Mouse (Mus musculus) left cerebral cortex, postnatal 36 days (tissue): ENCODE data around the gene Wfdc1. TPM values are rescaled to one million over a fixed set of nuclear protein-coding genes. Genes with fewer than 3 reads are reported as not detected.

Experiments used
- DNase-seq, 2 experiments: peaks; one replicate each; pipeline ENCODE4 v3.0.0; 2021 to 2022; ENCODE audit warnings: low spot score in 2 of 2, mixed read lengths in 1 of 2
- intact Hi-C: fragments of 180-260 bp; cut with DNase I; formaldehyde crosslinking; loops from one replicate; pipeline ENCODE4 v1.15.1; 2025
- total RNA-seq, 2 experiments: library from RNA; stranded (reverse); gene quantifications; 2 replicates each; pipeline ENCODE4 v1.2.3; 2021

Gene Wfdc1
- total RNA-seq, result 10 to 100 TPM in 1 of 2 experiments, 1 to 10 TPM in 1; 7.3 to 10.7 TPM

DNA sequence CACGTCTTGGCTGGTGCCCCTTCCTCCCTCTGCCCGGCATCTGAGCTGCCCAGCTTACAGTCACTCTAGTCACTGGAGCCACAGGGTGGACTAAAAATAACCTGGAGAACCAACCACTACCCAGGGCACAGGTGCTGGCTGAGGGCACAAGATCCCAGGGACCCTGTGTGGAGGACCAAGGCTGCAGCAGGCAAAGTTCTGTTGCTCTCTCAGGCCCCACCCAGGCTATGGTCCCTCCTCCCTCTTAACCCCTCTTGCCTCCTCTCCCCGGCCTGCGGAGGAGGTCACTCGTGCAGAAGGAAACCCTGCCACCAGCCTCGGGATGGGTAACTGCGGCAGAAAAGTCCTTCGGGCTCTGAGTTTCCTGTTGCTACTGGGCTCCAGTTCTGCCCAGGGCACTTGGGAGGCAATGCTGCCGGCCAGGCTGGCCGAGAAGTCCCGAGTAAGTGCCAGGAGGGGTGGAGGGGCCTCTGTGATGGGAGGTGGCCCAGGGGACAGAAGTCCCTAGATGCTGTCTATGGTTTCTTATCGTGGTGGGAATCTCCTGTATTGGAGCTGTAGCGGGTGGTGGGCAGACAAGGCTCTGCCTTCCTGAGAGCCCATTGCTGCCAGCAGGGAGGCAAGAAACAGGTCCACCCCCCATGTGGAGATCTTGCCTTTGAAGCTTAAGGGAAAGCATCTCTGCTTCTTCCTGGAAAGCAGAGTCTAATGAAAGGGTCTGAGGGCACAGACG lies at the start of gene Wfdc1:
TSS of gene Wfdc1 (plus strand) at position 147 of the 733 bp plus-strand sequence.
- intact Hi-C loops, result no loop called here
- DNase-seq, result no peak

- no peak for DNase-seq
- intact Hi-C loops, result no loop called here
These were observed 49.4 kb upstream of the Wfdc1 start for GRCm38 (mm10) chr8:119616811-119617210.

DNA sequence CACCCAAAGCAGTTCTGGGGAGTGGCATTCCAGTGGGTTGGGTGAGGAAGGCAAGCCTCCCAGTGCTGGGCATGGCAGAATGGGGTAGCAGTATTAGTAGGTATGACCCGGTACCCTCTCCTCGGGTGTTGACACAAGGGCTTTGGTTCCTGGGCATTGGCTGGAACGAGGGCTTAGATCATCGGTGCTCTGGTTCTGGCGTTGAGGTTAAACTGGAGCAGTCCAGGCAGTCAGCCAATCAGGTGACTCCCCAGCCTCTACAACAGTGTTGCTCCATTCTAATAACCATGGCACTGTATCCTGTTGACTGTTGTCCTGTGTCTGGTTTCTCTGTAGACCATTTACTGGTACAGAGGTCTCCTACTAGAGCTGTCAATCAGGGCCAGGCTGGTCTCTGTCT lies 48.6 kb upstream of the Wfdc1 start:
- intact Hi-C loops, result no loop called here
- no peak for DNase-seq

DNA sequence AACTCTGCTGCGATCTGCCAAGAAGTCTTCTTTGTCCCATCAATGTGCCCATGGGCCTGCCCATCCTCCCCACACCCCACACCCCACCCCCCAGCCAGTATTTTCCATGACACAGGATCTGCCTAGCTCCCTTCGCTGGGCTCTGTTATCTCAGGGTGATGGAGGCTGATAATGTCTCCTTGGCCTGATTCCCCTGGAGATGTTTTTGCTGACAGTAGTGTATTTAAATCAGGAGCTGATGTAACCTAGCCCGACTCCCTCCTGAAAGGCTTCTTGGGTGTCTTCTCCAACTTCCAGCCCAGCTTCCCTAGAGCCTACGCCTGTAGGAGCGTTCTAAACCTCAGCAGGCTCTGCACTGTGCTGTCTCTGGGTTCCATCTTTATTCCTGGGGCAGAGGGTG lies 47.3 kb upstream of the Wfdc1 start:
- intact Hi-C loops, result no loop called here
- DNase-seq, result no peak

DNA sequence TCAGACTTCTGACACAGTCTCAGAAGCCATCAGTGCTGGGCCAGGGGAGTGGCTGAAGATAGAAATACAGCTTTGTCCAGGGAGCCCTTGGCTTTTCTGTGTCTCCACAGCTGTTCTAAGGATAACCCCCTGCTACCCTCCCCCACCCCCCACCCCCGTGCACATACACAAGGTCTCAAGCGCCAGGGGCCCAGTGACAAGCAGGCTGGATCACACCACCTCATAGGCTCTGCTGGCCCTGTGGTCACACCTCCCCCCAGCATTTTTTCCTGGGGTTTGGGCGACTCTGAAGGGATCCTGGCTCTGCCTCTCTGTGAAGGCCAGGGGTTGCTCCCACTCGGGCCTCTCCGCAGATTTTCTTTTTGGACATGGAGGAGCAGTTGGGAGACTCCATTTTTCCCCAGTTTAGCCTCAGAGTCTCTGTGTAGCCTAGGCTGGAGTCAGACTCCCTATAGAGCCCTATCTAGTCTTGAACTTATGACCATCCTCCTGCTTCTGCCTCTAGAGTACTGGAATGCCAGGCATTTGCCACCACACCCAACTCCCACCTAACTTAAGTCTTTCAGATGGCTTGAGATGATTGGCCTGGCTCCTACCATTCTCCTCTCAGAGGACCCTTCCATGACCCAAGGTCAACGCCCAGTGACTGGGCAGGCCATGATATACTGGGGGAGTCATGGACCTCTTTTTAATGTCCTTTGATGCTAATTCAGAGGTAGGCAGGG lies 45.9 kb upstream of the Wfdc1 start:
- no peak for DNase-seq
- intact Hi-C loops, result no loop called here

- no peak for DNase-seq
- intact Hi-C loops, result no loop called here
These were observed 45.2 kb upstream of the Wfdc1 start for GRCm38 (mm10) chr8:119620848-119621465.

- DNase-seq, result no peak
- intact Hi-C loops, result no loop called here
These were observed 43.6 kb upstream of the Wfdc1 start for GRCm38 (mm10) chr8:119622555-119622954.

DNA sequence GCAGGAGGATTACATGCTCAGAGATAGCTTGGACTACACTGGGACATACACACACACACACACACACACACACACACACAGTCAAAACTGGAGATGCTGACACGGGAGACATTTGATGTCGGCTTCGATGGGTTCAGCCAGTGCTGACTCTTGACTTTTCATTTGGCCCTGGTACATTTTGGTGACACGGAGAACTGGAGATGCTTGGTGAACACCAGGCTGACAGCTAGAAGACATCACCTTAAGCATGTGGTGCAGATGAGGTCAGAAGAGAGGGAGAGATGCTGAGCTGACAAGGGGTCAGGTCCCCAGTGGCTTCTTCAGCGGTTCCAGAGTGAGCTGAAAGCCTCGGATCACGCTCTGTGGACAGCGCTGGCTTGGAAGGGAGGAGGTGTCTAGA lies 43.1 kb upstream of the Wfdc1 start:
- DNase-seq, result no peak
- intact Hi-C loops, result no loop called here

DNA sequence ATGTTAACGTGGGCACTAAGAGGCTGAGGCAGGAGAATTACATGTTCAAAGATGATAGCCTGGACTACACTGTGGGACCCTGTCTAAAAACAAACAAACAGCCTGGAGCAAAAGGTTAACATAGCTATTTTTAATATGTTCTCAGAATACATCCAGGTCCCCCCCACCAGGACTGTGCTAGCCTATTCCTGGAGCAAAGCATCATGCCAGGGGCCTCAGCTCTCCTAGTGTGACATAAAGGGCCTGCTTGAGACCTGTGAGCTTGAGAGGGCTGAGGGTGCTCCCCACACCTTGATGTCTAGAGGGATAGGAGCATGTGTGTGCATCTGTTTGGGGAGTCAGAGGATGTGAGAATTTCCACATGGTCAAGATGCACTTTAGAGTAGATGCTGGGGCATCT lies 42.4 kb upstream of the Wfdc1 start:
- intact Hi-C loops, result no loop called here
- DNase-seq, result no peak

GRCm38 (mm10) chr8:119624916-119625315 lies 41.2 kb upstream of the Wfdc1 start:
- no peak for DNase-seq
- intact Hi-C loops, result no loop called here

DNA sequence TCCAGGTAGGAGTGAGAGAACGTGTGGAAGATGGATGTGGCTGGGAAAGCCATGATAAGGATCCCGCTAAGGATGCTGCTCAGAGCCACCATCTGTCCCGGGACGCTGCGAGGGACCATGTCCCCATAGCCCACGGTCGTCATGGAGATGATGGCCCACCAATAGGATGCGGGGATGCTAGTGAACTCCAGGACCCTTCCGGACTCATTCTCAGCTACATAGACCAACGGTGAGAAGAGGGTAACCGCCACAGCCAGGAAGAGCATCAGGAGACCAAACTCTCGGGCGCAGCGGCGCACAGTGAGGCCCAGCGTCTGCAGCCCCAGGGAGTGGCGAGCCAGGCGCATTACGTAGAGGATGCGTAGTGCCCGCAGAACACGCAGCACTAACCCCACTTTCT lies 40.4 kb upstream of the Wfdc1 start:
- no peak for DNase-seq
- intact Hi-C loops, result no loop called here

DNA sequence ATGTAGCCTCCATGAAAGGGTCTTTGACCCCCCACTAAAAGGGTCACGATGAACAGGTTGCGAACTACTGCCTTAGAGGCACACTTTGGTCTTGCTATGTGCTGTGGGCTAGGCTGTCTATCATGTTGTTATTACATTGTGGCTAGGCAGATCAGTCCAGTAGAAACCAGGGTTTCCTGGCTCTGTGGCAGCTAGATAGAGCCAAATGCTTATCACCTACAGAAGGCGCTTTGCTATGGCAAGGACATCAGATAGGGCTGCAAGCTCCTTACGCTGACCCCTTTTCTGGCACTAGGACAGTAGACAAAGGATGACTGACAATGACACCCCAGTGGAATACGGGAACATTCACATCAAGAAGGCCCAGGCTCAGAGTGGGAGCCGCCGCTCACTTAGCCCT lies 39.0 kb upstream of the Wfdc1 start:
- intact Hi-C loops, result no loop called here
- DNase-seq, result no peak

DNA sequence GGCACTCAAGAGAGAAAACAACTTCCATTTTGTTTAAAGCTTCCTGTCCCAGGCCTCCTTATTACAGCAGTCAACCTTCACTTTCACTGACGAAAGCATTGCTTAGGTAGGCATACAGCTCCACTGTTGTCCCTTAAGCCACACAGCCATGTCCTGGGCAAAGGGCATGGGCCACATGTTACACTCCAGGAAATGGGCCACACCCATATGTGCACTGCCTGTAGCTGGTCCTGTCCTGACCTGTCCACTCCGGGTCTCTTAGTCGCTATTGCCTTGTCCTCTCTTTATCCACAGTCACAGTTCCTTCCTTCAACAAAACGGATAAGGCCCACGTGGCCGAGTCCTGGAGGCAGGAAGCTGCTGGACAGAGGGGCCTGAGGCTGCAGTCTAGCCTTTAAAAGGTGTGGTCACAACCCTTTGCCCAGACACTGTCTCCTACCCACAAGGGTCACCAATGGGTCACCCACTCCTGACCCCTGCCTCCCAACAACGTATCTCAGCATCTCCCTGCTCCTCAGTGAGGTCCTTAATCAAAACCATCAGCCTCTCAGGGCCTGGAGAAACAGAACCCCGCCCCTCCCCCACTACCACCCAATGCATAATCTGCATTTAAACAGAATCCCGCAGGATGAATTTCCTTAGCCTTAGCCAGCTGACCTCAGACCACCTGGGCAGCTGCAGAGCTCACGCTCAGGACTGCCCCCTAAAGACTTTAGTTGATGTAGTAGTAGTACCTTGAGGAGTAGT lies 38.4 kb upstream of the Wfdc1 start:
- intact Hi-C loops, result no loop called here
- no peak for DNase-seq

DNA sequence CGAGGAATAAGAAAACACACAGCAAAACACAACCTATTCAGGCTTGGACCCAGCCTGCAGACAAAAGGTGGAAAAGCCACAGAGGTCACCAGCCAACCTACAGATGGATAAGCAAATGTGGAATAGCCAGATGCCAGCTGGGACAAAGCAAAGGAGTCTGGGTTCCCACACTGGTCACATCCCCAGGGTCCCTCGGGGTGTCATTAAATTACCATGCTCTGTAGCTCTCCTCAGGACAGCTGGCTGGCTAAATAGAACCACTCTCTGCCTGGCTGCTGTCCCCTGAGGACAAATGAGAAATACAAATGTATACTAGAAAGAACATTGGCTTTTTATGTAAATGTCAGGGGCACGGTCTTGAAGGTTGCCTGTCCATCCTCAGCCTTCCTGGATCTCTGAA lies 35.3 kb upstream of the Wfdc1 start:
- intact Hi-C loops, result no loop called here
- DNase-seq, result no peak

DNA sequence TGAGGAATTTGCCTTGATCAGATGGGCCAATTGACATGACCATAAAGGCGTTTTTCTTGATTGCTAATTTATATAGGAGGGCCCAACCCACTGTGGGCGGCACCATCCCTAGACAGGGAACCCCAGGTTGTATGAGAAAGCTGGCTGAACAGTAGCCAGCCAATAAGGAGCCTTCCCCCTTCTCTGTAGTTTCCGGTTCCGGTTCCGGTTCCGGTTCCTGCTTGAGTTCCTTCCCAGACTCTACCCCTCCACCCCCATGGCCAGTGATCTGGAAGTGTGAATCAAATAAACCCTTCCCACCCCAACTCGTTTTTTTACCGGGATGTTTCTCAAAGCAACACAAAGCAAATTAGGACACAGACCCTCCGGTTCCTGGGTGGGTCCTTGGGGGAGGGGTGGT lies 33.9 kb upstream of the Wfdc1 start:
- no peak for DNase-seq
- intact Hi-C loops, result no loop called here

- intact Hi-C loops, result no loop called here
- no peak for DNase-seq
These were observed 33.3 kb upstream of the Wfdc1 start for GRCm38 (mm10) chr8:119632909-119633308.

DNA sequence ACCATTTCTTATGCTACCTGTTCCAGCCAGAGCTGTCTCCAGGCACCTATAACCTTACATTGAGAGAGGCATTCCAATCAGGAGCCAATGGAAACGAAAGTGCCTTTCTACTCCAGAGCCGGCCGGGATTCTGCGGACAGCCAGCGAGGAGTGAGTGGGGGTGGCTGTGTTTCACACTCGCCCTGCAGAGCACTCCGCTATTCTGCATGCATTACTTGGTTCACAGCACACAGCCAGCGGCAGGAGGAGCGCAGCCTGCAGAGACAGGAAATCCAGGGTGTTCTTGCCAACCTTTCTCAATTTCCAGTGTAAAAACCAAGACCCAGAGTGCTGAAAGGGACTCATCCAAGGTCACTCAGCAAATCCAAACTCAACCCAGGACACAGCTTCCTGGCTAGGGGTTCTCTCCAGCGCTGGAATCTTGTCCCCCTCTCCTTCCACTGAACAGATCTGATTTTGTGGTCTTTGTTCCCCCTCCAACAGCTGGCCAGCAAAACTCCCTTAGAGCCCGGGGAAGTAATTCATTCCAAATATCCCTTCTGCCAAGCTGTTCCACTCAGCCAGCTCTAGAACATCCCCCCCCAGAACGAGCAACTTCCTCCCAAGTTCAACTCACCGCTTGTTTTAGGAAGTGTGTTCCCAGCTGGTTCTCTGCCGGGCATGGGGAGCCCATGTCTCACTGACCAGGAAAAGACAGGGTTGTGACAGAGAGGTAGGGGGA lies 31.4 kb upstream of the Wfdc1 start:
- DNase-seq, result no peak
- intact Hi-C loops, result no loop called here

DNA sequence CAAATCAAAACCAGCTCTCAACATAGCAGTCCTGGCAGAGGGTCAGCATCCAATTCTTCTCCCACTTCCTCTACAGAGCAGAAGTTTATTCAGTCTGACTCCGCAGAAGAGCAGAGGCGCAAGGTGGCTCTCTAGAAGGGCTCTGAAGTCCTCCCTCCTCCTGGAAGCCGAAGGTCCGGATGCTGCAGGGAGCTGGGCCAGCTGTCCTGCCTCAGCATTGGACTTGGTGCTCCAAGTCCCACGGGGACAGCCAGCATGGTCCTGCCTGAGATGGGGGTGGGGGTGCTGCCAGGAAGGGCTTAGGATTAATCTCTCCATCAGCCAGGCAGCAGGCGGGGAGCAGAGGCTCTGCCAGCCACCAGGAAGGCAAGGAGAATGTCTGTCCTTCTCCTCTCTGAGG lies 30.8 kb upstream of the Wfdc1 start, which contains the start of gene Kcng4:
TSS of gene Kcng4 (minus strand) at position 303 of the 400 bp plus-strand sequence.
- intact Hi-C loops, result no loop called here
- no peak for DNase-seq

DNA sequence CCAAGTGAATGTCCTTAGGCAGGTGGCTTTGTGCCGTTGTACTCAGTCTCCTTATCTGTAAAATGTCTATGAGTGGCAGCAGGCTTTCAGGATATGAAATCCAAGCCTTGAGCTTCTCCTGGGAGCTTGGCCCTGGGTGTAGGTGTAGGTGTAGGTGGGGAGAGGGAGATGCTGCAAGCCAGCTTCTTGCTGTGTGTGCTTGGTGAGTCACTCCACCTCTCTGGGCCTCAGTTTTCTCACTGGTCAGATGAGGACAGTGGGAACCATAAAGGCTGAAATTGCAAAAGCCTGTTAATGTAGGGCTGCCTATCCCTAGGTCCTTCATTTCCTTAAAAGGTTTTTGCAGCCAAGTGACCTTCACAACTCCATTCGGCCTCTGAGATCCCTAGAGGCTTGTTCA lies 30.2 kb upstream of the Wfdc1 start:
- no peak for DNase-seq
- intact Hi-C loops, result no loop called here

DNA sequence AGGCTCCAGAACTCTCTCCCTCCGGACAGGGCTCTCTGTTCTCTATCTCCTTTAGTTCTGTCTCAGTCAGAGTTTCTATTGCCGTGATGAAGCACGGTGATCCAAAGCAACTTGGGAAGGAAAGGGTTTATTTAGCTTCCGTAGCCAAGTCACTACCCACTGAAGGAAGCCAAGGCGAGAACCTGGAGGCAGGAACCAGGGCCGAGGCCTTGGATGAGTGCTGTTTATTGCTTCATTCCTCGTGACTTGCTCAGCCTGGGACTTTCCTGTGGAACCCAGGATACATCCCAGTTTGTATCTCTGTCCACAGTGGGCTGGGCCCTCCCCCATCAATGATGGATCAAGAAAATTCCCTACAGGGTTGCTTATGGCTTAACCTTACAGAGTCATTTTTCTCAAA lies 29.4 kb upstream of the Wfdc1 start:
- DNase-seq, result no peak
- intact Hi-C loops, result no loop called here
